Mouse (Mus musculus) embryo, embryonic 11.5 days (tissue): ENCODE data around the gene Pmm1.
"Not testable (repeated sequence)": the region's sequence is repeated elsewhere in the genome, so short reads cannot be mapped to it uniquely, and the experiment has no call there.

Source experiments
- DNase-seq: peaks from one replicate; pipeline ENCODE4 v3.0.0-alpha.2; 2012; ENCODE audit warnings: low read depth, low spot score

Pmm1 gene

DNA sequence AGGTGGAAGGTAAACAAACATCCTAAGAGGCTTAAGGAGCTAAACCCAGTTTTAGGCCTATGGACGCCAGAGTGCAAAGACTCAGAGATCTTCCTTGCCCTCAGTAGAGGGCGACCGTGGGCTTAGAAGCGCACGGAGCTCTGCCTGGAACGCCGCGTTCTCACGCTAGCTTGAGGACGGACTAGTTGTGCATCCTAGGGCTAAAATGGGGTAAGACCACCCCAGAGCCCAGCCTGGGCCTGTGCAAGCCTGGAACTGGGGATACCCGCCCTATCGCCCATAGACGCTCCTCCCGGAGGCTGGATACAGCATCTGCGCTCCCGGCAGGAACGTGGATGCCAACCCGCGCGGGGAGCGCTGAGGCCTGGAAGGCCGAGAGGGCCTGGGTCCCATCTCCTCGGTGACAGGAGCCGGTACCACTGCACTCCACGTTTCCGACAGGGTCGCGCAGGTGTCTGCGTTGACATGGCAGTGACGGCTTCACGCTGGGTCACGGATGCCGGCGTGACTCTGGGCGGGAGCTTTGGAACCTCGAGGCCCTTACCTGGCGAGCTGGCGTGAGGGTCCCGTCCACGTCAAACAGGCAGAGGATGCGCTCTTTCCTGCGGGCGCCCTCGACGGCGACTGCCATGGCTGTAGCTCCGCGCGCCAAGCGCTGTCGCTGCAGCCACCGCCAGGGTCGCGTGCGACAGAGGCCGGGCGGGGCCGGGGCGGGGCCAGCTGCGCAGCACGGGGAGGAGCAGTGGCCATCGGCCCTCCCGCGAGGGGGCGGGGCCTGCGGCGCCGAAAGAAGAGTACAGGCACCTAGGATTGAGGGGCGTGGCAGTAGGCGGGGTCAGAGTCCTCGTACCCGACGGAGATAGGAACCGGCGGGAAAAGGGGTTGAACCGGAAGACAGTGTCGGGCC is at the start of gene Pmm1:
Pmm1 (minus strand) TSS at position 760 of the 907 bp plus-strand sequence.
- DNase-seq, result peak; percentile 96

DNA sequence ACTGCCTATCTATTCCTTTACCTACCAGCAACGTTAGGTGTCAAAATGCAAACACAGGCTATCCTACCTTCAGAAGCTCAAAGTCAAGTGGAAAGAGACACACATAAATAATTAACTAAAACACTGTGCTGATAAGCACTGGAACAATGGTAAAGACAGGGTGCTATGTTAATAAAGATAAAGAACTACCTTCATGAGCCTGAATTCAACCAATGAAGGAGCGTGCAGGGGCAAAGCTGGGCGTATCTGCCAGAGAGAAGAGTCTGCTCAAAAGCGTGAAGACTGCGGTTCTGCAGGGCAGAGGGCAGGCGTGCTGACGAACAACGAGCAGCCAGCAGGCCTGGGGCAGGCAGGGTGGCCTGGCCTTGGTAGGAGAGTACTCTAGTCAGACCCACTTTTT is 43.5 kb upstream of the Pmm1 start:
- DNase-seq, result no peak

DNA sequence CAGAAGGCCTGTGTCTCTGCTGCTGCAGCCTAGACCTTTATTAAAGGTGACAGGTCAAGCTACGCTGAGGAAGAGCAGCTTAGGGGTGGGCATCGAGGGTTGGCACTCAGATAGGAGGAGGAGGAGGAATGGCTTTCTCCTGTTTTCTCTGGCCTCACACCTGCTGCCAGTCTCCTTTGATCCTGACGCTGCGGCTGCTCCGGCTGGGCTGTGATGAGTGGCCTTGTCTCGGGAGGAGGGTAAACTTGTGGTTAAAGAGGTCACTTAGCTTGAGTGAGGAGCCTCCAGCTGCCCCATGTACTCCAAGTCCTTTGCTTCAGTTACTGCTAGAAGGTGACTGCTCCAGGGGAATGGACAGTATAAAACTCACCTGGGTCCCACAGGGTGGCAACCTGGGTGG is 33.3 kb upstream of the Pmm1 start:
- no peak for DNase-seq

DNA sequence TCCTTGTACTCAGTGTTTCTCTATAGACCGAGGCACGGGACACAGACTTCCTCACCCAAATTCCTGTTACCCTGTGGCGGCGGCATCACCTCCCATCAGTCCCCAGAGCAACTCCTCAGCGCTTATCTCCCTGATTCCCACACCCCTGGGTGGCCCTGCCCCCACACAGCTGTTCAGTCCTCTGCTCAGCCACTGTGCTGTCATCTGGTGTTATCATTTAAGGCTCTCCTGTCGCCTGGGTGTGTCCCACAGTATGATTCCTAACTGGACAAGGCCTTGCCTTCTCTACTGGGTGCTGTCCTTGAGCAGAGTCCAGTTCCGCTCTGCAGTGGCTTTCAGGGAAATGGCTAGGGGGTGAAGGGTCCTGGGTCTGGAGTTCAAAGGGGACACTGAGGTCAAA is 29.8 kb upstream of the Pmm1 start:
- no peak for DNase-seq

DNA sequence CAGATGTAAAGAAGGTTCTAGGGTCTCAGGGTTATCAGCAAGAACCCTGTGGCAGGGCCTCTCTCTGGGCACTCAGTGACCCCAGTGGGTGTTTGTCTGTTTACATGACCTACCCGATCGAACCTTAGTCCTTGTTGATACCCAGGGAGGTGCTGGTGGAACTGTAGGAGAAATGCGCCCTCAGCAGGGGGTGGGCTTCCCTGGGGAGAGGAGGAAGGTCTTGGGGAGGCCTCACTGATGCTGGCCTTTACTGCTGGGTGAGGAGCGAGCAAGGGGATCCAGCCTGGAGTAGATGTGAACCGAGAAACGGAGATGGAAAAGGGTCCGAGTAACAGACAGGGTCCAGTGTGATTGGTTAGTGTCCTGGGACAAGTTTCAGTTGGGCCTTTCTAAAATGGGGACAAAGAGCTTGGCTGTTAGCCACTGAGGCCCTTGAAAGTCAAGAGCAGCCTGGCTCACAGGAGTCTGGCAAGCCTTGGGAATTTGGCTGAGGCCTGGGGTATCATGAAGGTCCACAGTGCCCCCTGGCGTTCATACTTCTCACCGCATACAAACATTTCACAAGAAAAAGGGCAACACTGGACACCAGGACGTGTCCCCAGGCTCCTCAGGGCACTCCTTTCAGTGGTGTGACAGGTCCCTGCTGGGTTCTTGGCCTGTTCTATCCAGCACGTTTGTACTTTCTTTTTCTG is 28.8 kb upstream of the Pmm1 start:
- peak; percentile 84 for DNase-seq

DNA sequence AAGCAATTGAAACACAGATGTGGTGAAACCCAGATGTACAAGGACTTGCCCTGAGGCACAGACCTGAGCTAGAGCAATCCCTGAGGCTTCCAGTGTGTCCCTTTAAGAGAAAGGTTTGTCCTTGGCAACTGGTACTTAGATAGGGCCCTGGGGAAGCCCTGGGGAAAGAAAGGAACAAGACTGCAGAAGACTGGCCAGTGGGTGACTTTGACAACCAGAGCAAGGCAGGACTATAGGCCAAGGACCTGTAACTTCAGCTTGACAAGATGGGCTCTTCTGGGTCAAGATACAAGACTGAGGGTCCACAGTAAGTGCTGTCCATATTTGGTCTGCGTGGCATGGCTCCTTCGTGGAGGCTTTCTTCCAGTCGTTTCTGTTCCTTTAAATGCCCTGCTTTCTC is 26.9 kb upstream of the Pmm1 start, which contains the start of gene Xrcc6:
Xrcc6 (plus strand) TSS at position 190 of the 400 bp plus-strand sequence.
- DNase-seq, result no peak

DNA sequence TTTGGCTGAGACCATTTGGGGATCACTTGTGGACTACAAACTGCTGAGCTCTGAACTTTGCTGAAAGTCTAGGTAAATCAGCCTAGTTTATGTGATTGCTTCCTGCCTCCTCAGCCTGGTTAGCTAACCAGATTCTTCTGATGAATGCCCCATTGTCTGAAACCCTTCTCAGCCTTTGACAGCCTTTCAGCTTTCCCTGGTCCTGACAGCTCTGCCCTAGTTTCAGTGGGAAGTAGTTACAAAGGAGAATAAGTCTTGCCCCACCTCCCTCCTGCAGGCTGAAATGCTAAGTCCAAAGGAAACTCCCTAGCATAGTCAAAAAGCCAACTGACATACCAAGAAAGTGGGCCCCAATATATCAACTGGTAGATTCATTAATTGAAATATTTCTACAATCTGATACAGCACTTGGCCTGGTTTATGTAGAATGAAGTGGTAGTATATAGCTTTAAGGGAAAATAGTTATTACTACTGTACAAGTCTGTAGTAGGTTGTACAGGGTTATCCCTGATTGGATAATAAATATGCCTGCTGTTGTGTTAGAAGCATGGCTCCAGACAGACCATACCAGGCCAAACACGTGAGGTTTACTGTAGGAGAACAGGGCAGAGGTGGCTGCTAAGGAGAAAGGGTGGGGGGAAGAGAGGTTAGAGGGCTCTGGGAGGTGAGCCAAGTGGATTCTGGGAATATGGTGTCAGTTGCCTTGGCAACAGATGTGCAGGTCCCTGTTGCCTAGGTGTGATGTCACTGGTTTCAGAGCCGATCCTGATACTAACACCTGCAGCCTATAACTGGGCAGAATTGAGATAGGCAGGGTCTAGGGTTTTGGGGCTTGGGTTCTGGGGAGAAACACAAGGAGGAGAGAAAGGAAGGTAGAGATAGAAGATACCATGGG is 24.8 kb upstream of the Pmm1 start:
- no peak for DNase-seq

DNA sequence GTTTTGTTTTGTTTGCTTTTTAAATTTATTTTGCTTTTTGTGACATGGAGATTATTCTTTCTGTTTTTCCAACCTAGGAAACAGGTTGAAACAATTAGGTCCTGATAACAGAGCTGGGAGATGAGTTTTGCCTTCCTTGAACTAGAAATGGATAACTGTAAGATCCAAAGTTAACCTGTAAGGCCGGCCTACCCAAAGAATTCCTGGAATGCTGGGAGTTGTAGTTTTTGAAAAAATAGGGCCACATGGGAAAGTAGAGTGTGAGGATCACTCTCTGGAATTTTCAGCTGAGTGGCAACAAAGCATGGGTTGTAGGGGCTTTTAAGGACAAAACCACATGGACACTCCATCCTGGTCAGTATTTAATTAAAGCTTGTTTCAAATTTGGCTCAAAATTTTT is 21.4 kb upstream of the Pmm1 start:
- DNase-seq, result no peak

DNA sequence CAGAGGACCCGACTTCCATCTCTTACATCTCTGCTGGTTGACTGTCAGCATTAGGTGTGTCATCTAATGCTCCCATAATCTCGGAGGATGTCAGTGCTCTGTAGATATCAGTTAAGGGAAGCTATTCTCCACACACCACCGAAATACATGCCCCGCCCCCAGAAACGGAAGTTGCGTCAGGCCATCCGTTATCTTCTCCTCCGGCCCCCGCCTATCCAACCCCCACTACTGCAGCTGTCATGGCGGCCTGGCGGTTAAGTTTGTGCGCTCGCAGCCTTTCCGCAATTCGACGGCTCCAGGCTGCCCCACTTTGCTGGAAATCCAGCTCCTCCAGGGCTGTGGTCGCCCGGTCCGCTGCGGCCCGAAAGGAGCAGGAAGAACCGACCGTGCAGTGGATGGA is 19.6 kb upstream of the Pmm1 start, which contains the start of gene 1700029P11Rik:
1700029P11Rik (plus strand) TSS at position 220 of the 400 bp plus-strand sequence.
- no peak for DNase-seq

DNA sequence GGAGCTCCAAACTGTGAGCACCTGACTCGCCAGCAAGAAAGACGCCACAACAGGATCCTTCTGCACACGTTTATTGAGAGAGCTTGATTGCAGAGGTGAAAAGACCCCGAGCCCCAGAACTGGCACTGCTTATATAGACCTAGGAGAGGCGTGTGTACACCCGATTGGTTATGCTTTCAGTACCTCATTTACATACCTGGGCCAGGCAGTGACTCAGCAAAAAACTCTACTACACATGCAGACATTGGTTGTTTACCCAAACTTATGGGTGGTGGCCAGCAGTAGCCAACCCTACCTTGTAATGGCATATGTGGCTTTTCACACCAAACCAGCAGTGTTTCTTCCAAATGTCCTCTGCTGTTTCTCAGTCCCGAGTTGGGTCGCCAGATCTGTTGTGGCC is 14.4 kb upstream of the Pmm1 start:
- not testable (repeated sequence) for DNase-seq

DNA sequence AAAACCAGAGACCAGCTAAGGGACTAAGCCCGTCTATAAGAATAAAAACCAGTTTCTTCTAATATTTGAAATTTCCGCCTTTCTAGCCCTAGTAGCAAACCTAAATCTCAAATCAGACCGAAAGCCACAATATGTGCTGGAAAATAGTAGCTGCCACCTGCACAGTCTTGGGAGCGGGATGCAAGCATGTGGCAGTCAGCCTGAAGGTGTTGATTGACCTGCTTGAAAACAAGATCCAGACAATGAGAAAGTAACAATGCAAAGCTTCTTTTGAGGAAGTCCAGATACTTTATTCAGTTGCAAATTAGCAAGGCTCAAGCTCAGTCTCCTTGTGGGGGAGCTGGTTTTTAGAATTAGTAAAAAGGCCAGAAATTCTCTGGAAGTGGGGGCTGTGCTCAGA is 9.8 kb upstream of the Pmm1 start:
- DNase-seq, result not testable (repeated sequence)

DNA sequence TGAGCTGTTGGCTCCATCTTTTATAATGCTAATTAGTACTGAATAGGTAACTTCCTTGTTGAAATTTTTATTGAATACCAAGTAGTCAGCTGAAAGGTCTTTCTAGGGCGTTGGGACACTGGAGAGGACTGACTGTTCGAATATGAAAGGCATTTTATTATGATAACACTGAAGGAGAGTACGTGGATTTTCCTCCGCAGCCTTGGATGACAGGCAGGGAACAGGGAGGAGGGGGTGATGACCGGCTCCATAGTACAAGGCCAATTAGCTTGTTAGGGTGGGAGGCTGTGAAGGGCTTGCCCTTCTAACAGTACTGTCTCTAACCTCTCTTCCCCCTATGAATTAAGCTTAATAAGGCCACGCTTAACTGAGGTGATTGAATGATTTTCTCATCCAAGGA is 8.9 kb upstream of the Pmm1 start:
- not testable (repeated sequence) for DNase-seq

DNA sequence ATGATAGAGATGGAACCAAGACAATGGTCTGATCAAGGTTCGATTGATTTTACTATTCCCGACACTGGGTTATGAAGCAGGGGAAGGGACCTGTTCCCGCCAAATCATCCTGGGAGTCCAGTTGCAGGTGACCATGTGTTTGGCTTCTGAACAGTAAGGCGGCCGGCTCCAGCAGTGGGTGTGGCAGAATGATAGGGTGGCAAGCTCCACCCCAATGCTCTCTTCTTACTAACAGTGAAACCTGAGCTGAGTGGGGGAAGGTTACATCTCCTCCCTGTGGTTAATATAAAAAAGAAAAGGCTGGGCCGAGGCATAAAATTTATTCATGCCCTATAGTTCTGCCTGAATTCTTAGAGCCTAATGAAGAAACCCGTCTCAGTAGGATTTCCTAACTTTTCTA is 8.4 kb upstream of the Pmm1 start:
- no peak for DNase-seq

DNA sequence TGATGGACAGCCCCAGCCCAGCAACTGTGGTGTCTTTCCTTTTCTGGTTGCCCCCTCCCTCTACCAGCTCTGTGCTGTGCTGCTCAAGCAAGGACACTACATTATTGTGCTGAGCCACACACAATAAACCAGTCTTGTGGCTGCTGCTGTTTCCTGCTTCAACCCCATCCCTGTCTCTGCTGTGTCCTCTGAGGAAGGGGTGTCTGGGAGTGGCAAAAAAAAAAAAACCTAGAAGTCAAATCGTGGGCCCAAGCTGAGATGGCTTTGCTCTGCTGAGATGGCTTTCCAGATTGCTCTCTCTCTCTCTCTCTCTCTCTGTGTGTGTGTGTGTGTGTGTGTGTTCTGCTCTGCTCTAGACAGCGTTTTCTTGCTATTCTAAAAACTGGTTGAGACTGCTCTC is 7.7 kb upstream of the Pmm1 start:
- no peak for DNase-seq

DNA sequence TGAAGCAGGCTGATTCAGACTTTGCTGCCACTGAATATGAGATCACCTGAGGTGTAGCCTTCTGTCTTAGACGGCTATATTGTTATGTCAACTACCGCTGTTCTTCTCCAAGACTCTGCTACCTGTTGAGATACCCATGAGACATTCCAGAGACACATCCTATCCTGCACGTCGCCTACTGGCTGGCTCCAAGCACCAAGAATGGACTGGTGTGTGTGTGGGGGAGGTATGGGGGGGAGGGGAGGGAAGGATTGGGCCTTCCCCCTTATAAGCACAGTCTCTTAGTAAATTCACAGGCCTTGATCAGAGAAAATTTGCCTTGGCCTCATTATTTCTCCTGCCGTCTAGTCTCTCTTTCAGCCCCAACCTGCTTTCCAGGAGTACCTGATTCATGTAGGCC is 7.1 kb upstream of the Pmm1 start:
- no peak for DNase-seq

DNA sequence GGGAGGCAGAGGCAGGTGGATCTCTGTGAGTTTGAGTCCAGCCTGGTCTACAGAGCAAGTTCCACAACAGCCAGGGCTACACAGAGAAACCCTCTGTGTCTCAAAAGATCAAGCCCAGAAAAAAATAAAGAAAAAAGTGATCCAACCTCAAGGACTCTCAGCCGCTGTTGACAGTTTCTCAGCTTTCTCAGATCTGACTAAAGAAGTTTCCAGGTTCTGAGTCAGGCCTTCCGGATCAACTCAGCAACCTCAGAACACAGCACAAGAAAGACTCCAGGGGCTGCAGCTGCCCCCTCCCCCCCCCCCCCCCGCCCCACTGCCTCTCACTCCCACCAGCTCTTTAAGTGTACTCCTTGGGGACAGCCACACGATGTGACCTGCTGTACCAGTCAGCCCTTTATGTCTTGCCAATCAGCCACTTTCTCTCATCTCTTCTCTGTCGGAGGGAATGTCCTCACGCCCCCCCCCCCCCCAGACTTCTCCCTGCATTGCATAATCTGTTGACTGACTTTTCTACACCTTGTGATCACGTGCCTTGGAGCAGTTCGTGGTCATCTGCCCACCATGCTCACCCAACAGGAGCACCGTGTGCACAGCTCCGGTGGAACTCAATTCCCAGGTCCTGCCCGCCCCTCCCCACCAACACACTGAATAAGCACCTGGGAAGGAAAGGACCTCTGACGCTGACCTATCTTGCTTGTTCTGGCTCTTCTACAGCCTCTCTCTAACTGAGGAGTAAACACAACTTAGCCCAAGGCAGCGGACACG is 5.5 kb upstream of the Pmm1 start:
- no peak for DNase-seq

DNA sequence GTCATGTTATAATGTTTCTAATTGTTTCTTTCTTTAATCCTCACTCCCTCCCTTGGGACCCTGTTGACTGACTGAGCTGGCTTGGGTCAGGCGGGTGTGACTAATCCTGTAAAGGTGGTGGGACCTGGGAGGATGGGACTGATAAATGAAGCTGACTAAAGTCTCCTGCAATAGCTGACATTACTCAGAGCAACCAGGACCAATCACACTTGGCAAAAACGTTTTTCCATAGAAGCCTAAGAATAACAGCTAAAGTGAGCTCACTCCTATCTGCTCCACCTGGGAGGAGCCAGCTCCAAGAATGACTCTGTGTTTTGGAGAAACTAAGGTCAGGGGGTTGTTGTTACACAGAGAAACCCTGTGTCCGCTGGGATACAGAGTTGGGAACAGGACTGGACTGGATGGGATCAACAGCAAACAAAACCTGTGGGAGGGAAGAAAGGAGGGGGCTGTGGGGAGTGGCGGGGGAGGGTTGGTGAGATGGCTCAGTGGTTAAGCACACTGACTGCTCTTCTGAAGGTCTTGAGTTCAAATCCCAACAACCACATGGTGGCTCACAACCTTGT is 4.3 kb upstream of the Pmm1 start:
- DNase-seq, result no peak

DNA sequence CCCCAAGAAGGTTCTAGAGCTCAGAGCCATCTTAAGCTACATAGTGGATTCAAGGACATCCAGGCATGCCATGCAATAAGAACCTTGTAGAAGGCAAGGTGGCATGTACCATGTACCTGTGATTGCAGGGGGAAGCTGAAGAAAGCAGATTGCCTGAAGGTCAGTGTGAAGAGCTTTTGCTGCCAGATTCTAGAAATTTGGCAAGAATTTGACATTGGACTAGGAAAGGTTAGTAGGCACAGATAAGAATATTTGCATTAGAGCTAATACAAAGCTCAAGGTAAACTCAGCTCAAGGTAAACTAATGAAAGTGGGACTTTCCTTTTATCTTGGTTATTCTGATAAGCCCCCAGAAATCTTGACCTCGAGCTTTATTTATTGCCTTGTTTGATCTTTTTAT is 3.5 kb upstream of the Pmm1 start:
- DNase-seq, result no peak

DNA sequence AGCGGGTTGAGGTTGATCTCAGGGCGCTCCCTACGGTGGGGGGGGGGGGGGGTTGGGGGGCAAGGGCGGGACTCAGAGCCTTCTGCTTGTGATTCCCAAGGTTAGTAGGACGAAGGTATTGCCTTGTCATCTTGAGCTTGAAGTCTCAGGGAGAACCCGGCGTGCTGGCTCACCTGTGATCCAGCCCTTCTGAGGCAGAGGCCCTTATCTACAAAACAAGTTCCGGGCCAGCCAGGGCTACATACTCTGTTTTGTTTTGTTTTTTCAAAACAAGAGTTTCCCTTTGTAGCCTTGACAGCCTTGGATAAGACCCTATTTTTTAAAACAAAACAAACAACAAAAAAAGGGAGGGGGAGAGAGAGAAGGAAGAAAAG is 335 bp upstream of the Pmm1 start:
- DNase-seq, result no peak

DNA sequence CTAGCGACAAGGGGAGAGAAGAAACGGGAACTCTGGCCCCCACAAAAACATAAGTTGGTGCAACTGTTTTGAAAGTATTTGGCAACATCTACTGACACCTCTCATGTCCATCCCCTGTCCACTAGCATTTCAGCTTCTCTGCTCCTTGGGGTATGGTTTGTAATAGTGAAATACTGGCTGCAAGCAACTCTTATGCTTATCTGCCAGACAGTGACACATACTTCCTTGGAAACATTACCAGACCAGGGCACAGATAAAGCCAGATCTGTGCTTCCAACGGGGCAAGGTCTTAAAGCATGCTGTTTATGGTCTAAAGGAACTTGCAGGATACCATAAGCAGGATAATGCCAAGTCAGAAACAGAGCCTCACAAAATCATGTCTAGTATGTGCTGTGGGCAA is 1.8 kb downstream of the Pmm1 start:
- no peak for DNase-seq

DNA sequence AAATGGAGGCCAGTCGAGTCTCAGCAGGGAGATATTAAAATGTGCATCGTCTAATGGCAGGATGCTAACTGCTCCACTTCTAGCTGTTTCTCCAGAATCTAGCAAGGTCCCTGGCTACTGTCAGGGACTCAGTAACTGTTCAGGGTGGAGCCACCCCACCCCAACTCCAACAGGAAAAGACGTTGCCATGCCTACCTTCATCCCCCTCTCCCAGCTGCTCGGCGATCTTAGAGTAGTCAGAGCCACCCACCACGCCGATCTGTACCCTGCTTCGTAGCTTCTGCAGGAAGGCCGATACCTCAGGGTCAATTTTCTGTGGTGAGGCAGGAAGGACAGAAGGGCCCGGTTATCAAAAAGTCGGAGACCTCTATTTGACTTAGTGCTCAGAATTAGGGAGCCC is 3.1 kb downstream of the Pmm1 start:
- no peak for DNase-seq
